Mouse (Mus musculus) embryonic fibroblast, embryonic 13.5 days (primary cell): Measurements from ENCODE around the gene Rtn4ip1. TPM values are rescaled to one million over a fixed set of nuclear protein-coding genes. Genes with fewer than 3 reads are reported as not detected.
"Not testable (repeated sequence)": the region's sequence is repeated elsewhere in the genome, so short reads cannot be mapped to it uniquely, and the experiment has no call there.

Experiments
- H3K27ac ChIP-seq: 2 replicates; pipeline ENCODE4 v1.5.1; 2012; ENCODE audit warnings: low read length, control low read depth, inconsistent platforms; ENCODE audit not compliant: insufficient read depth
- H3K4me1 ChIP-seq: 2 replicates; pipeline ENCODE4 v1.6.1; 2011; ENCODE audit warnings: low read length; ENCODE audit not compliant: control insufficient read depth, insufficient read depth
- H3K4me3 ChIP-seq: 2 replicates; pipeline ENCODE4 v1.5.1; 2011; ENCODE audit warnings: mild to moderate bottlenecking, control low read depth, low read length; ENCODE audit not compliant: insufficient read depth
- CTCF ChIP-seq: IDR thresholded peaks from 2 replicates; pipeline ENCODE4 v1.5.1; 2011; ENCODE audit warnings: mild to moderate bottlenecking, control low read depth, low read length, moderate library complexity, borderline replicate concordance; ENCODE audit not compliant: insufficient read depth
- POLR2A ChIP-seq: IDR thresholded peaks from 2 replicates; pipeline ENCODE4 v1.6.1; 2011; ENCODE audit warnings: low read depth, mild to moderate bottlenecking, control low read depth, low read length, moderate library complexity
- polyA plus RNA-seq: library from polyadenylated mRNA; stranded (reverse); fragments of >200 nt; gene quantifications from 2 replicates; pipeline ENCODE4 v1.2.4, GENCODE M21; 2011; ENCODE audit warnings: low read depth; ENCODE audit not compliant: missing spikeins, insufficient read length

Gene Rtn4ip1
- polyA plus RNA-seq, 1 experiment = 6.4 TPM

DNA sequence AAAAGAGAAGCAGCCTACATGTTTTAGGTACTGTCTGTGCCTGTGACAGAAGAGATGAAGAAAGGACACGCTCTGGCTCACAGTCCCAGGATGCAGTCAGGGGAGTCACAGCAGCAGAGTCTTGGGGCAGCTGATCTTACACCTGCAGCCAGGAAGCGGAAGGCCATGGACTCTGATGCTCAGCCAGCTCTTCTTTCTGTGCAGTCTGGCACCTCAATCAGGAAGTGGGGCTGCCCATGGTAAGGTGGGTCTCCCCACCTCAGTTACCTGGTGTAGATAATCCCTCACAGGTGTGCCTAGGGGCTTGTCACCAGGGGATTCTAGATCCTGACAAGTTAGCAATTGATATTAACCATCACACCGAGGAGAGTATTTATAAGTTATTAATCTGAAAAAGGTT lies 21.5 kb downstream of the Rtn4ip1 start:
- TF ChIP-seq POLR2A (no peak), CTCF (no peak)
- Histone ChIP-seq H3K4me1 (no peaks in the 10 kb centered on the region), H3K27ac (no peak overlapping the region), H3K4me3 (no peak overlapping the region)

- H3K4me3 ChIP-seq, H3K27ac ChIP-seq, H3K4me1 ChIP-seq: not testable (repeated sequence)
These were observed 24.2 kb downstream of the Rtn4ip1 start for GRCm38 (mm10) chr10:43925776-43926175.

DNA sequence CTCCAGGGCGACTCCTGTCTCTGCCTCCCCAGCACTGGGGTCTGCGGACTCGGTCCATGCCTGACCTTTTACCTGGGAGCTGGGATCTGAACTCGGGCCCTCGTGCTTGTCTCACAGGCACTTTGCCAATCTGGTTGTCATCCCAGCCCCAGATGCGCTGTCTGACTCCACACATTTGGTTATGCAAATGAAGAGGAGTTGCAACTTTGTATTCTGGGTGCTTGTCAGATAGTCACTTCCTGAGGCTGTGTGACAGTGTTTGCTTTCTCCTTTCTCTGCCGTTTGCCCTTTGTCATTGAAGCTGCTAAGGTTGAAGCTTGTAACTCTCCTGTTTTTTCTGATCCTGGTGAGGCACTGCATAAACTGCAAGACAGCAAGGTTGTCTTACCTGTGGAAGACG lies 26.1 kb downstream of the Rtn4ip1 start:
- no peak overlapping the region for H3K4me3 ChIP-seq
- TF ChIP-seq CTCF (no peak), POLR2A (no peak)
- no peak overlapping the region for H3K27ac ChIP-seq
- H3K4me1 ChIP-seq = no peaks in the 10 kb centered on the region

DNA sequence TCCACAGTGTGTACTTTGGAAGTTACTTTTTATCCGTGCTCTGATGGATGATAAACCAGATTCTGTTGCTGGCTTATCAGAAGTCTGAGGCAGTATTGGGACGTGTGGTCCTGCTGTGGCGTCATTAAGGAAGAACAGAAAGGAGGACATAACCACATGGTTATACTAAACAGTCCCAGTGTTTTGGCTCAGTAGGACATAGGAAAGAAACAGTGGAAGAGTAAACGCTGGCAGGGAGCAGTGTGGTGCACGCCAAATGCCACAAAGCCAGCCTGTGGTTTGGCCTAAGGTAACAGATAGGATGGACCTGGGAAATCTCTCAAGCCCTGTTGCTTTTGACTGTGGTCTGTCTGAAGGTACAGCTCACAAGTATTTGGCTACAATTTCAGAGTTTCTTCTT lies 27.0 kb downstream of the Rtn4ip1 start:
- Histone ChIP-seq H3K4me3 (no peak overlapping the region), H3K27ac (no peak overlapping the region), H3K4me1 (no peaks in the 10 kb centered on the region)
- TF ChIP-seq CTCF (no peak), POLR2A (no peak)

DNA sequence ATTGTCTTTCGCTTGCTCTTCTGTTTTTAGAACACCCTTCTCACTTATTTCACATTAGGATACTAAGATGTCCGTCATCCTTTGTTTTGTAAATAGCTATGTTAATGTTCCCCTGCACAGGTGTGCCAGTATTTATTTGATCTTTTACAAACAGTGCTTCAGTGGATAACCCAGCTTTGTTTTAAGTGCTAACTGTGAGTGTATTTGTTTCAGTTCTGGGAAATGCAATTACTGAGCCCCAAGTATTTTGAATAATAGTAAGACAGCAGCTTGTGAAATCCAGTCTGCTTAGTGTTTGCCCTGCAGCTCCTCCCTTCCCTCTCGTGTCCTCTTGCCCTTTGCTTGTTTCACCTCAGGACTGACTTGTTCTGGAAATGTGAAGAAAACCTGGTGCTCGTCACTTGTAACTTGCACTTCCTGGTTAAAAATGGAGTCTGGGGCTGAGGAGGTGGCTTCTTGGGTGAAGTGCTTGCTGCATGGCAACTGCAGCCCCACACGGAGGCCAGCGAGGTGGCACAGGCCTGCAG lies 37.6 kb downstream of the Rtn4ip1 start:
- no peak overlapping the region for H3K4me3 ChIP-seq
- H3K27ac ChIP-seq = no peak overlapping the region
- H3K4me1 ChIP-seq = peaks cover 2% of the 10 kb centered on the region; the same call in 1 of the 2 replicates
- TF ChIP-seq CTCF (no peak), POLR2A (no peak)

DNA sequence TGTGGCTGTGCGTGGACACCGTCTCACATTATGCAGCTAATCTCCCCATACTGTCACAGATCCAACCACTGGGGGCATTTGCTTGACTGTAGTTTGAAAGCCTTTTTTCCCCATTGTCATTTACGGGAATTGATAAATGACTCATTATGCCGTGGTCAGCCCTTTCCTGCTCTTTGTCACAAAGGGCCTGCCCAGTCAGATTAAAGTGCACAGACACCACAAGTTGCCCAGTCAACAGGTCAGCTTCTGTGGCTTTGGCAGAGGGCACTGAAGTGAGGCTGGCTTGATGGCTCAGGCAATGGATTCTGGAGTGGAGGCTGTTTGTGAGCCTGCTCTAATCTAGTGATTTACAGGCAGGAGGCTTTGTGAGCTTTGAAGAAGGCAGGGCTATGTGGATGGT lies 42.1 kb downstream of the Rtn4ip1 start:
- Histone ChIP-seq H3K4me3 (no peak overlapping the region), H3K4me1 (peaks cover 3% of the 10 kb centered on the region; the same call in 1 of the 2 replicates), H3K27ac (no peak overlapping the region)
- TF ChIP-seq CTCF (no peak), POLR2A (no peak)

GRCm38 (mm10) chr10:43945435-43945834 lies 43.8 kb downstream of the Rtn4ip1 start:
- H3K27ac ChIP-seq = no peak overlapping the region
- TF ChIP-seq CTCF = no peak
- TF ChIP-seq POLR2A = no peak

DNA sequence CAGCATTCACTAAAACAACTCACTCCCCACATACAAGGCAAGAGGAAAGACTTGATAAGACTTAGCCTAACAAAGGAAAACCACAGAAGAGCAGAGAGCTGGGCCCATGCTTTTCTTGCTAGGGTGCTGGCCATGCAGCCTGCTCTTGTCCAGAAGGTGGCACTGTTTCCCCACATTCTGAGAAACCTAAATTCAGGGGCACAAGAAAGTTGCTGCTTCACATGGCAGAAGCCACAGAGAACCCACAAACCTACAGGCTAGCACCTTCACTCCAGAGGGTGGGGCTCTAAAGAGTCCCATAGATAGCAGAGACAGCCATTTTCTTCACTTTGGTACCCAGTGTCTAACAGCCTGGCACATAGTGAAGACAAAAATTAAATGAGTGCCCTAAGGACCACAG lies 52.3 kb downstream of the Rtn4ip1 start:
- no peaks in the 10 kb centered on the region for H3K4me1 ChIP-seq

More at GRCm38 (mm10) chr10:43945435-43945834, 43.8 kb downstream of the Rtn4ip1 start:
- no peak overlapping the region for H3K4me3 ChIP-seq
- peaks cover 3% of the 10 kb centered on the region; the same call in 1 of the 2 replicates for H3K4me1 ChIP-seq

DNA sequence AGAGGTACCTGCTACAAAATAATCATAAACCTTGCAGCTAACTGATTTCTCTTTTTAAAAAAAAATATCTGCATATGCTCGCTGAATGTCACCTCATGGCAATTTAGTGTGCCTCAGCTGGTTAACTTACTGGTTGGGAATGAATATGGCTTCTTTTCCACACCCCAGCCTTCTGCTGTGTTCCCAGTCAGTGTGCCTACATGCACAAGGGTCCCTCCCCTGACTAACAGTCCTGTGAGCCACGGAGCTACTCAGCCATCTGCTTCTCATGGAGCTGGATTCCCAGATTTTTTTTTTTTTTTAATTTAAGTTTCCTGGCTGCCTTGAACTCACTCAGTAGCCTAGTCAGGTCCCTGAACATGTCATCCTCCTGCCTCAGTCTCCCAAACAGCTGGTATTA lies 63.3 kb downstream of the Rtn4ip1 start:
- no peak overlapping the region for H3K4me3 ChIP-seq
- H3K4me1 ChIP-seq = no peaks in the 10 kb centered on the region
- no peak overlapping the region for H3K27ac ChIP-seq
- TF ChIP-seq POLR2A (no peak), CTCF (no peak)

More for the DNA sequence above, 52.3 kb downstream of the Rtn4ip1 start:
- peak; percentile 85 for TF ChIP-seq CTCF
- no peak for TF ChIP-seq POLR2A
- no peak overlapping the region for H3K27ac ChIP-seq
- no peak overlapping the region for H3K4me3 ChIP-seq

DNA sequence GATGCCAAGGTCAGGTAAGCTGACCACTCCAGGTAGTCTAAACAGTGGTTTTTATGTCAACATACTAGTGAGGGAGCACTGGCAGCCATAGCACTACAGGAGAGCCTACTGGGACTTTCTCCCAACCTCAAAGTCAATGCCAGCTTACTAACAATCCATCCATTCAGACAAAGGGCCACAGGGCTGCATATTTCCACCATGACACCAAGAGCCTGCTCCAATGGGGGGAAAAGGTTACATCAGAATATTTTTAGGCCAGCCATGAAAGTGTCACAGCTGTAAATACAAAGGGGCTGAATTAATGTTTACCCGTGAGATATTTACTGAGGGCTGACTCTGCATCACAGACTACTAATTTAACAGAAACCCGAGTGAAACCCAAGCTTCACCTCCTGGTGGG lies 71.6 kb downstream of the Rtn4ip1 start:
- Histone ChIP-seq H3K4me1 (no peaks in the 10 kb centered on the region), H3K4me3 (no peak overlapping the region), H3K27ac (no peak overlapping the region)
- no peak for TF ChIP-seq CTCF

GRCm38 (mm10) chr10:43977353-43977752 lies 75.7 kb downstream of the Rtn4ip1 start:
- Histone ChIP-seq H3K27ac (no peak overlapping the region), H3K4me1 (no peaks in the 10 kb centered on the region), H3K4me3 (no peak overlapping the region)
- TF ChIP-seq CTCF (no peak), POLR2A (no peak)

- Histone ChIP-seq H3K4me3 (no peak overlapping the region), H3K27ac (no peak overlapping the region), H3K4me1 (no peaks in the 10 kb centered on the region)
- TF ChIP-seq CTCF (no peak), POLR2A (no peak)
These were observed 78.5 kb downstream of the Rtn4ip1 start for GRCm38 (mm10) chr10:43980080-43980479.

GRCm38 (mm10) chr10:43980742-43981141 lies 79.1 kb downstream of the Rtn4ip1 start:
- H3K27ac ChIP-seq, H3K4me3 ChIP-seq, H3K4me1 ChIP-seq: not testable (repeated sequence)
